Mouse (Mus musculus) layer of hippocampus, postnatal 14 days (tissue): ENCODE measurements at regions not wholly inside any gene's neighbourhood (a gene's known extent, or its start where the extent isn't known, plus 50 kb on each side); places are given as distances from the start of the nearest gene placed in this dataset.

Source experiments
- DNase-seq, 2 experiments: peaks; one replicate each; pipeline ENCODE4 v3.0.0; 2021 to 2022; ENCODE audit warnings: low spot score in 2 of 2, mixed read lengths in 1 of 2

DNA sequence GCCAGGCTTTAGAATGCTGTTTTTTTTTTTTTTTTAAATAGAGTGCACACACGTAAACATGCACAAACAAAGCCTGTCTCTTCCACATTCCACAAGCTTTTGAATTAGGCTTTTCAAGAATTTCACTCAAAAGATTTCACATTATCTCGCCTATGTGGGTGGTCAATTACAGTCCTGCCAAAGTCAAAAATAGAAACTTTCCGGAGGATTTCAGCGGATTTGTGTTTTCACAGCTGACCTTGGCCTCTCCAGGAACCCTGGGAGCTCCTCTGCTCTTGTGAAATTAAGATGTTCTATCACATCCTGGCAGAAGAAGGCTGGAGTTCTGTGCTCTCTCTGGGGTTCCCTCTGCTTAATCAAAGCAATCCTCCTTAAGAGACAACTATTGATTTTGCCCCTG is 360.9 kb upstream of the Tenm4 start:
- no peak for DNase-seq

GRCm38 (mm10) chr7:95814865-95815264 is 356.2 kb upstream of the Tenm4 start:
- no peak for DNase-seq

DNA sequence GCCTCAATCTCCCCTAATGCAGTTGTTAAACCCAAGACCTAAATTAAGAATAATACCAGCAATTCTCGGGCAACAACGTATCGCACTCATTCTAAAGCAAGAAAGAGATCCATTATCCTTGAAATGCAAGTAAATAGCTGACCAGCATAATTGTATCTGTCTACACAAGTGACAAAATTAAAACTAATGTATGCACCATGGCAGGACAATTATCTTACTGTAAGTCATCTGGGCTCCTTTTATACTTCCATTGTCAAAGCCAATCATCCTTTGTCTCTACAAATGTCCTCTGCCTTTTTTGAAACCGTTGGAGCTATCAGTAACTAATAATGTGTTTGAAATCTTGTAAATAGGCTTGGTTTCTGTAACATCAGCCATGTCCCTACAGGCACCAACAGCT is 347.5 kb upstream of the Tenm4 start:
- no peak for DNase-seq

GRCm38 (mm10) chr7:95829889-95830288 is 341.2 kb upstream of the Tenm4 start:
- DNase-seq = no peak

DNA sequence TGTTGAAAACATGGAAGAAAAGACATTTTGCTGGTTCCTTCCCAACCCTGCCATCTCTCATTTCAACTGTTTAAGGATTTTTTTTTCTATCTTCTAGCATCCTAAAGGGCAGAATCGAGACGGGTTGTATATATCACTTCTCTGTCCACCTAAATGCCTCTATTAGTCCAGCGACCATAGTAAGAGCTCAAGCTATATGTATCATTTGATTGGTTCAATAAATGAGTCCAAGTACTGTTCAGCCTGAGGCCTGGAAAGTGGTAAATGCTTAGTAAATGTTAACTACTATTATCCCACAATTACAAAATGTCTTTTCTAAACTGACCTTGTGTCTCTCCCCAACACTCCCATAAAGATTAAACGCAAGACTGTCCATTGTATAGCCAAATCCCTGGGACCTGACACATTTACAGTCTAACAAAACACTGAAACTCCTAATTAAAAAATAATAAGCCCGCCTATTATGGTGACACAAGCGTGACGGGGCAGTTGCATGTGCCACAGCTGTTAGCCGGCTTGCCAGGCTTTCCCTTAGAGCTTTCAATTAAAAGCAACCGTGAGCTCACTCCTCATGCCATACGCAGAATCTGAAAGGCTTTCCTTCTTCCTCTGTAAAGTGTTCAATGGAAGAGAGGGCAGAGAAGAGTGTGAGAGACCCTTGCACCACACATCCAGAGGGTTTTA is 336.7 kb upstream of the Tenm4 start:
- DNase-seq = no peak

GRCm38 (mm10) chr7:95840476-95840875 is 330.6 kb upstream of the Tenm4 start:
- no peak for DNase-seq

GRCm38 (mm10) chr7:95849874-95850273 is 321.2 kb upstream of the Tenm4 start:
- DNase-seq = no peak

- no peak for DNase-seq
Measured at GRCm38 (mm10) chr7:95852630-95853029, 318.4 kb upstream of the Tenm4 start.

GRCm38 (mm10) chr7:95853225-95853812 is 317.7 kb upstream of the Tenm4 start:
- DNase-seq = no peak

DNA sequence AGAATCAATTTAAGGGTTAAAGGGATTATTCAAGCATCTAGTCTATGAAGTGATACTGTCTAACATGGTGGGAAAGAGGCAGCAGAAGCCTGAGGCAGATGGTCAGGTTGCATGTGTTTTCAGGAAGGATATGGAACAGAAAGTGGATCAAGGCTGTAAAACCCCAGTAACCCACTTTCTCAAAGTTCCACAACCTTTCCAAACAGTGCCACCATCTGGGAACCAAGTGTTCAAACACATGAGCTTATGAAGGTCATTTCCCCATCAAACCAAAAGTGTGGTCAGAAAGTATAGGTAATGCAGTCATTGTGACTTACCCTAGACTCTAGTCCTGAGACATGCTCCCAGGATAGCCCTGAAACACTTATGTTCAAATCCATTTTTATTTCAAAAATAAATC is 312.8 kb upstream of the Tenm4 start:
- DNase-seq = no peak

DNA sequence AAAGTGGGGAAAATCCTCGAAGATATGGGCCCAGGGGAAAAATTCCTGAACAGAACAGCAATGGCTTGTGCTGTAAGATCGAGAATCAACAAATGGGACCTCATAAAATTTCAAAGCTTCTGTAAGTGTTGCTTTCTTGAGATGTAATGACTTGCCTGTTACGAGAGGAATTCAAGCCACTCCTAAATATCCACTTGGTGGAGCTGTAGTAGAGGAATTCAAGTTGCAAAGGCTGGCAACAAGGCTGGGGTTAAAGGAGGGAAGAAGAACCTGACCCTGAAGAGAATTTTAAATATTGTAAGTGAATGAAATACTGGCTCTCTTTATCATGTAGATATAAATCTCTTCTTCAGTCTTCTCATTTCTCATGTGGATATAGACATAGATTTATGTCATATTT is 306.8 kb upstream of the Tenm4 start:
- DNase-seq = no peak

- DNase-seq = no peak
Measured at GRCm38 (mm10) chr7:95865270-95865669, 305.8 kb upstream of the Tenm4 start.

DNA sequence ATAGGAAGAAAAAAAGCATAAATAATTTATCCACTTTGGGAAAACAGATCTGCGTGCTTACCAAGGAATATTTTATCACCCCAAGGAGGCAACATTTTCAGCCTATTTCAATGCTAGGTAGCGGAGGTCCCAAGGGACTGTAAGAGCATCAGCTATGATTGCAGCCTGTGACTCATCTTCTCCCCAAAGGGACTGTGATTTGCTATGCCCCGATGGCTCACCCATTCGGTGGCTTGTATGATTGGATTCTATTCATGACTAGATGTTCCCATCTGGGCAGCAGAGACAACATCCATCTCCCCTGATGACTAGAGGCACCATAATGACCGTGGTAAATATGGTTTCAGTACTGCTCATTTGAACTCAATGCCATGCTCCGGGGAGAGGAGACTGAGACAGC is 302.3 kb upstream of the Tenm4 start:
- no peak for DNase-seq

- no peak for DNase-seq
Measured at GRCm38 (mm10) chr7:95880576-95881267, 290.3 kb upstream of the Tenm4 start.

- no peak for DNase-seq
Measured at GRCm38 (mm10) chr7:95901524-95901923, 269.5 kb upstream of the Tenm4 start.

DNA sequence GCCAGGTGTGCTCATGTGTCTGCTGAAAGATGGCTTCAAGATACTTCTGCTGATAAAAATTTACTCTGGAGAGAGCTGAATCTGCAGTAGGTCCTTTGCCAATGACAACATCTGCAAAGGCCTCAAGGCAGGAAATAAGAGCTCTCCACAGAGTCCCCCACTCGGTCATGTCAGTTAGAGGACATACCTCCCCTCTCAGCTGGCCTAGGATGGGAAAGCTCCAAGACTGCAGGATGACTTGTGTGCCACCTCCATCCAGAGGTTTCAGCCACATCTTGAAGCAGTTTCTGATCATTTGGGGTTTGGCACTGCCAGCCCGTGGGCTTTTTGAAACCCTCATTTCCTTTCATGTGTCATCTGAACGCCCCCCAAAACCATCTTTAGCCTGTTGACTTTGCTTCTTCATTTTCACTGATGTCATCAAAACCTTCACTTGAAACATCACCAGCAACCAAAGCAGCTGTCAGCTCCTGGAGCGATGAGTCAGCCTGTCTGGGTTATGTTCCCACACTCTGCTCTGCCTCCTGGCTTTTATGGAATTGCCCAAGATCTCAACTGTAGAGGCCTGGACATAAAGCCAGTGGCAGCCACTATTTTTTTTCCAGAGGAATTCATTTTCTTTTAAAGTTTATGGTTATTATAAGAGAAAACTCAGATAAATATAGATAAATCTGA is 256.5 kb upstream of the Tenm4 start:
- no peak for DNase-seq

- no peak for DNase-seq
Measured at GRCm38 (mm10) chr7:95919932-95920331, 251.1 kb upstream of the Tenm4 start.

- DNase-seq = no peak
Measured at GRCm38 (mm10) chr7:95924805-95925204, 246.2 kb upstream of the Tenm4 start.

DNA sequence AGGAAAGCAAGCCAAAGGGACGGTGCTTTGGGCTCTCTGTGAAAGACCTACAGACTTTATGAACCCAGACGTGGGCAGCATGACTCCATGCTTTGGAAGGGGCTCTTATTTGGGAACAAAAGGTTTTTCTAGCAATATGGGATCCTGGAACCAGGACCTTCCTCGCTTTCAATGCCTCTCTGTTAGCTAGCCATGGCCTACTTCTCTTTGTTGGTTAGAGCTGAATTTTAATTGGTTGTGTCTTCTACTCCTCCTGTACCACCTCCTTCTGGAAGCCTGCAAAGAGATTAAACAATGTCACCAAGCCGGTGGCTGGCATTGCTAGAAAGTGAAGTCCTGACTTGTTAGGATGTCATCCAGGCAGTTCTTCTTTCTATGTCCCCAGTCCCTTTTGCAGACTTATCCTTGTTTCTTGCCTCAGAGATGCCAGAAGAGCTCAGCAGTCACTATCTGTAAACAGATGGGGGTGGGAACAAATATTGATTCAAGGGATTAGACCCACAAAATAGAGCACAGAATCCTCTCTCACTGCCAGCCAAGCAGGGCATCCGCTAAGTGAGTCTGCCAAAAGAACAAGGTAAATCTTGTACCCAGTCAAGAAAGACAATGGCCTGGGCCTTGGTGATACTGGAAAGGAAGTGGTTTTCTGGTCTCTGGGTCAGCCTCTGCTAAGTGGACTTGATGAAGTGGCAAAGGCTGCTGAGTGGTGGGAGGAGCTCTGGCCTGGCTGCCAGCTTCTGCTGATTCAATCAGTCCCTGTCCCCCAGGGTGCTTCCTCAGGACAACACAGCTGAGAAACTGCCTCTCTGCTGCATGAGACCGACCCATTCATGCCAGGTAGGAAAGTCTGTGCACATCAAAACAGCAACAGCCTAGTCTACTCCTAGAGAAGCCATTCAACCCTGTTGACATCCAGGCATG is 244.7 kb upstream of the Tenm4 start:
- DNase-seq = peak; percentile 11 to 33

- DNase-seq = no peak
Measured at GRCm38 (mm10) chr7:95936599-95936998, 234.4 kb upstream of the Tenm4 start.

DNA sequence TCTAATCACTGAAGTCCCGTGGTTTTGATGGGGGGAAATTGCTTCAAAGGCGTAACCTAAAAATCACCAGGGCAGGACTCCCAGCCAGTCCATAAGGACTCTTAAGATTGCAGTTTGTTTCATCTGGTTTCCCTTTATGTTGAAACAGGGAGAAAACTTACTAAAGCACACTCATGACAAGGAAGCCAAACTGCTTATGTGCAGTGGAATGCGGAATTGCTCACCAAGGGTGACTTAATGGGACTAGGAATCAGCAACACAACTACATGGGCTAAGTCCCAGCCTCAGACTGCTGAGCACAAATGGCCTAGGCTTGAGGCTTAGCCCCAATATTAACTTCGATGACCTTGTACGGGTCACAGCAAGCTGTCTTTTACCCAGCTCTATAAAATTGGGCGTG is 227.6 kb upstream of the Tenm4 start:
- no peak for DNase-seq
